Mouse (Mus musculus): ENCODE results near the gene Gnai1. TPM values are rescaled to one million over a fixed set of nuclear protein-coding genes. Genes with fewer than 3 reads are reported as not detected.

Gene Gnai1
- total and polyA plus RNA-seq, 2 experiments from 2014 or later: 112 to 114 TPM

- H3K27ac ChIP-seq (ENCODE audit: low read depth, low read length): no peak overlapping the region
- no peak for DNase-seq
- WGBS: 18% methylated on average over 4 of the region's 4 CpGs
Measured at GRCm38 (mm10) chr5:18289530-18289929, 70.6 kb downstream of the Gnai1 start.

GRCm38 (mm10) chr5:18288694-18289093, 71.5 kb downstream of the Gnai1 start:
- WGBS: 38% methylated on average over 7 of the region's 7 CpGs
- DNase-seq: peak; percentile 12

More at GRCm38 (mm10) chr5:18289530-18289929, 70.6 kb downstream of the Gnai1 start:
- Histone ChIP-seq H3K36me3 (ENCODE audit: insufficient read depth) (peaks cover 23% of the 10 kb centered on the region), H3K27me3 (ENCODE audit: insufficient read depth, low read length) (no peaks in the 10 kb centered on the region), H3K4me3 (ENCODE audit: low read depth, low read length) (no peak overlapping the region), H3K4me2 (ENCODE audit: low read depth) (no peak overlapping the region), H3K9ac (no peak overlapping the region), H3K4me1 (ENCODE audit: insufficient read depth) (no peaks in the 10 kb centered on the region), H3K9me3 (ENCODE audit: low read length) (no peaks in the 10 kb centered on the region)
- ATAC-seq: no peak
- no peak for TF ChIP-seq CTCF (IDR thresholded peaks at IDR 0.05; ENCODE audit: low read depth)

GRCm38 (mm10) chr5:18288079-18288478, 72.1 kb downstream of the Gnai1 start:
- no peak for ATAC-seq
- Histone ChIP-seq H3K27me3 (ENCODE audit: insufficient read depth, low read length) (no peaks in the 10 kb centered on the region), H3K4me2 (ENCODE audit: low read depth) (no peak overlapping the region), H3K9ac (no peak overlapping the region), H3K4me3 (ENCODE audit: low read depth, low read length) (no peak overlapping the region), H3K27ac (ENCODE audit: low read depth, low read length) (no peak overlapping the region), H3K36me3 (ENCODE audit: insufficient read depth) (peaks cover 23% of the 10 kb centered on the region), H3K9me3 (ENCODE audit: low read length) (no peaks in the 10 kb centered on the region), H3K4me1 (ENCODE audit: insufficient read depth) (no peaks in the 10 kb centered on the region)
- 44% methylated on average over 3 of the region's 3 CpGs for WGBS
- DNase-seq: no peak
- TF ChIP-seq CTCF (IDR thresholded peaks at IDR 0.05; ENCODE audit: low read depth): no peak

More at GRCm38 (mm10) chr5:18288694-18289093, 71.5 kb downstream of the Gnai1 start:
- H3K9ac ChIP-seq: no peak overlapping the region
- no peak for TF ChIP-seq CTCF (IDR thresholded peaks at IDR 0.05; ENCODE audit: low read depth)
- no peak overlapping the region for H3K4me3 ChIP-seq (ENCODE audit: low read depth, low read length)
- no peak overlapping the region for H3K27ac ChIP-seq (ENCODE audit: low read depth, low read length)
- H3K4me1 ChIP-seq (ENCODE audit: insufficient read depth): no peaks in the 10 kb centered on the region
- H3K27me3 ChIP-seq (ENCODE audit: insufficient read depth, low read length): no peaks in the 10 kb centered on the region
- ATAC-seq: no peak
- peaks cover 23% of the 10 kb centered on the region for H3K36me3 ChIP-seq (ENCODE audit: insufficient read depth)
- no peaks in the 10 kb centered on the region for H3K9me3 ChIP-seq (ENCODE audit: low read length)
- H3K4me2 ChIP-seq (ENCODE audit: low read depth): no peak overlapping the region

GRCm38 (mm10) chr5:18282095-18282494, 78.1 kb downstream of the Gnai1 start:
- no peak overlapping the region for H3K27ac ChIP-seq (ENCODE audit: low read depth, low read length)
- no peaks in the 10 kb centered on the region for H3K4me1 ChIP-seq (ENCODE audit: insufficient read depth)
- H3K4me2 ChIP-seq (ENCODE audit: low read depth): no peak overlapping the region
- H3K9me3 ChIP-seq (ENCODE audit: low read length): no peaks in the 10 kb centered on the region
- no peak for DNase-seq
- no peak overlapping the region for H3K4me3 ChIP-seq (ENCODE audit: low read depth, low read length)
- WGBS: 88% methylated on average over 3 of the region's 3 CpGs
- peaks cover 9% of the 10 kb centered on the region for H3K36me3 ChIP-seq (ENCODE audit: insufficient read depth)
- no peak for TF ChIP-seq CTCF (IDR thresholded peaks at IDR 0.05; ENCODE audit: low read depth)
- H3K27me3 ChIP-seq (ENCODE audit: insufficient read depth, low read length): no peaks in the 10 kb centered on the region
- H3K9ac ChIP-seq: no peak overlapping the region
- no peak for ATAC-seq

GRCm38 (mm10) chr5:18274352-18274940, 85.7 kb downstream of the Gnai1 start:
- no peak overlapping the region for H3K27ac ChIP-seq (ENCODE audit: low read depth, low read length)
- H3K27me3 ChIP-seq (ENCODE audit: insufficient read depth, low read length): no peaks in the 10 kb centered on the region
- H3K9ac ChIP-seq: no peak overlapping the region
- peaks cover 19% of the 10 kb centered on the region for H3K36me3 ChIP-seq (ENCODE audit: insufficient read depth)
- no peak overlapping the region for H3K4me2 ChIP-seq (ENCODE audit: low read depth)
- TF ChIP-seq CTCF (IDR thresholded peaks at IDR 0.05; ENCODE audit: low read depth): no peak
- no peaks in the 10 kb centered on the region for H3K4me1 ChIP-seq (ENCODE audit: insufficient read depth)
- no peak for ATAC-seq
- no peaks in the 10 kb centered on the region for H3K9me3 ChIP-seq (ENCODE audit: low read length)
- 62% methylated on average over 7 of the region's 7 CpGs for WGBS
- H3K4me3 ChIP-seq (ENCODE audit: low read depth, low read length): no peak overlapping the region
- DNase-seq: no peak

GRCm38 (mm10) chr5:18273291-18274284, 86.6 kb downstream of the Gnai1 start:
- Histone ChIP-seq H3K27ac (ENCODE audit: low read depth, low read length) (no peak overlapping the region), H3K4me2 (ENCODE audit: low read depth) (no peak overlapping the region), H3K9ac (no peak overlapping the region), H3K9me3 (ENCODE audit: low read length) (no peaks in the 10 kb centered on the region), H3K4me1 (ENCODE audit: insufficient read depth) (no peaks in the 10 kb centered on the region), H3K36me3 (ENCODE audit: insufficient read depth) (peaks cover 19% of the 10 kb centered on the region), H3K27me3 (ENCODE audit: insufficient read depth, low read length) (no peaks in the 10 kb centered on the region), H3K4me3 (ENCODE audit: low read depth, low read length) (no peak overlapping the region)
- no peak for DNase-seq
- TF ChIP-seq CTCF (IDR thresholded peaks at IDR 0.05; ENCODE audit: low read depth): no peak
- ATAC-seq: no peak
- WGBS: 87% methylated on average over 11 of the region's 11 CpGs

Data from forebrain, postnatal 0 days (tissue).